Mouse (Mus musculus) granulocyte monocyte progenitor cell, adult 5-6 weeks (primary cell): ENCODE measurements at regions not wholly inside any gene's neighbourhood (a gene's known extent, or its start where the extent isn't known, plus 50 kb on each side); places are given as distances from the start of the nearest gene placed in this dataset.

ENCODE experiments used
- ATAC-seq: replicated peaks from 2 replicates; pipeline ENCODE4 v1.8.0; 2016; ENCODE audit warnings: mild to moderate bottlenecking, moderate TSS enrichment, inconsistent platforms; ENCODE audit not compliant: poor library complexity, severe bottlenecking

DNA sequence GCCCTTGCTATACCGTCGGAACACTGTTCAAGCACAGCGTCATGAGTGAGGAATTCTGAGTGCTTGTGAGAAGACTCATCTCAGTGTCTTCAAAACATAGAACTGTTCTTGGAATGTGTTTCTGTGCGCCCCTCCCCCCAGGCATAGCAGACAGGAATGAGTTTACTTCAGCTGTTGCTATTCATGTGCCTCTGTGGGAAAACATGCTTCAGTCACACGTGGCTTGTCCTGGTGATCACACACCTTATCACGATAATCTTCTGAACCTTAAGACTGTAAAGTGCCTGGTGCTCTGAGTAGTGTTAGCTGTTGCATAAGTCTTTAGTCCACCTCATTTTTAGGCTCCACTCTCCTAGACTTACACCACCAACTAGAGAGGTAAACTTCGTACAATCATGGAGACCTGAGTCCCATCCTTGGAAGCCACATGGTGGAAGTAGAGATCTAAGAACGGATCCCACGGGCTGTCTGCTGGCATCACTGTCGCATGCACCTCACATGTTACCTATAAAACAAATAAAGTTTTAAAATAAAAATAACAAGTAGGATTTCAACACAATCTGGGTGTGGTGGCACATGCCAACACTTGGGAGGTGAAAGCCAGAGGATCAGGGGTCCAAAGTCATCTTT, 1143.8 kb downstream of the 4930447A16Rik start:
- no peak for ATAC-seq

GRCm38 (mm10) chr15:38570144-38570543, 1144.8 kb downstream of the 4930447A16Rik start:
- ATAC-seq: no peak

GRCm38 (mm10) chr15:38570735-38571134, 1145.4 kb downstream of the 4930447A16Rik start:
- no peak for ATAC-seq

GRCm38 (mm10) chr15:38572652-38573051, 1147.3 kb downstream of the 4930447A16Rik start:
- peak; percentile 79 for ATAC-seq

DNA sequence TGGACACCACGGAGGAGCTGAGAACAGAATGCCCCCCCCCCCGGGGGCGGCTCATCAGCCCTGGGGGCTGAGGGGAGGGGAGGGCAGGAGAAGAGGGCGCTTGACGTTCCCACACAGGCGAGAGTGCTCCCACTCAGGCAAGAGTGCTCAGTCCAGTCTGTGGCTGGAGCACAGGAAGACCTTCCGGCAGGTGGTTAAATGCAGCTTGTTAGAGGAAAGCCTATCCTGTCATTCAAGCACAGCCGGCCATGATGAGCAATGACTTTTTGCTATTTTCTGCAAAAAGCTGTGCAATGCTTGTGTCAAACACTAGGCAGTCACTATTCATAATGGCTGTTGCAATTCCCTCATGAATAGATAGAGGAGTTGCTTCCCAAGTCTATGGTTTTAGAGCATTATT, 1149.1 kb downstream of the 4930447A16Rik start:
- ATAC-seq: no peak

DNA sequence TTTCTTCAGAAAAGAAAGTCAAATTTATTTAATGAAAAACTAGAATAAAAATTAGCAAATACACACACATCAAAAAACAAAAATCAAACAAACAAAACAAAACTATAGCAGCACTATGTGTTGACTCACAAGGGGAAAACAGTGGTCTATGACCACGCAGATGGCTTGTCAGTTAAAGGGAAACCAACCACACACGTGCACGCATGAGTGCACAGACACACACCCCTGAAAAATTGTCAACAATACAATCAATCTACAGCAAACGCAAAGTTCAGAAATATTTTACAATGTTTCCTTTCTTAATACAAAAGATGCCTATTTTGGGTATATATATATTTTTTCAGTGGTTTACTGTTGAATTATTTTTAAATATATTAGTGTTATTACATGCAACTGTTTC, 1149.9 kb downstream of the 4930447A16Rik start:
- ATAC-seq: no peak

- no peak for ATAC-seq
These were observed 1152.3 kb downstream of the 4930447A16Rik start for GRCm38 (mm10) chr15:38577691-38578090.

DNA sequence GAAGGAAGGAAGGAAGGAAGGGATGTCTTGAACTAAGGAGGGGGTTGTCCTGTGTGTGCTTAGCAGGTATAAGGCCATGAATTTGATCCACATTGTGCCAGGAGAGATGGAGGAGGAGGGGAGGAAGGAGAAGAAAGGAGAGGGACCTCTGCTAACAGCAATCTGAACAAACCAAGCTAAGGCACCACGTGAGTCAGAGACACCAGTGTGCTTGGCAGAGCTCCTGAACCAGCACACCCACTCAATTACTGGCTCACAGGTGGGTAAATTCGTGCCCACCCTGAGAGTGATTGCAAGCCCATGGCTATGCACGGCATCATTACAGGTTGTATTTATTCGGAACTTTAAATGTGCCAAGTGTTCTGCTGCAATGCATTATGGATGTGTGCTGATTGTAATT, 1154.1 kb downstream of the 4930447A16Rik start:
- no peak for ATAC-seq

DNA sequence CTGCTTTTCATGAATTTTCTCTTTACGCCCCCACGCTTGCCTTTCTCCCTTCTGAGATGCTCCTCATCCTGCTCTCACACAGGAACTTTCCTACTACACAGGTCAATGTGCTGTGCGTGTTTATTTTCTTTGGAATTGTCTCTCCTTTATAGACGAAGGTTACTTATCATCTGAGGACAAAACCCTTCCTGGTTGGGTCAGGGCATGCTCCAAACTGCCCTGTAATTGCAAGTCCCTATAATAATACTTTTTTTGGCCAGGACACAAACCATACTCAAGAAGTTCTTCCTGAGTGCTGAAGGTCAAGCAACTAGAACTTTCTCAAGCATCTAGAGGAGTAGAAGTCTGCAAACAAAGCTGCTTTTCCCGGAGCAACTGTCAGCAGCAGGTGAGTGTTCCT, 1158.1 kb downstream of the 4930447A16Rik start:
- no peak for ATAC-seq

DNA sequence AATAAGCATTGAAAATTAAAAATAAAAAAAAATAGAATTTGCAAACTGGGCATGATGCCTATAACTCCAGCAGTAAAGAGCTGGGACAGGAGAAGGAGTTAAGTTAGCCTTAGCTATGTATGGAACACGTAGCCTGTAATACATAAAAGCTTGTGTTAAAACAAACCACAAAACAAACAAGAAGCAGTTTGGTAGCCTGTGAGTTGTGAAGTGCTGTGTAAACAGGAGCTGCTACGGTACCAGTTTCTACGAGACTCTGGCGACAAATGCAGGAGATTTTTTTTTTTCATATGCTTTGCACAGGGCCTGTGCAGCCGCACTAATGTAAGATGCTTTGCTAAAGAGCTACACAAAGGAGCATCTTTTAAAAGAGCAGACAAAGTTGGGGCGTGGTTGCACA, 1159.1 kb downstream of the 4930447A16Rik start:
- no peak for ATAC-seq

GRCm38 (mm10) chr15:38585610-38586009, 1160.3 kb downstream of the 4930447A16Rik start:
- no peak for ATAC-seq

- no peak for ATAC-seq
These were observed 1161.2 kb downstream of the 4930447A16Rik start for GRCm38 (mm10) chr15:38586594-38586993.

DNA sequence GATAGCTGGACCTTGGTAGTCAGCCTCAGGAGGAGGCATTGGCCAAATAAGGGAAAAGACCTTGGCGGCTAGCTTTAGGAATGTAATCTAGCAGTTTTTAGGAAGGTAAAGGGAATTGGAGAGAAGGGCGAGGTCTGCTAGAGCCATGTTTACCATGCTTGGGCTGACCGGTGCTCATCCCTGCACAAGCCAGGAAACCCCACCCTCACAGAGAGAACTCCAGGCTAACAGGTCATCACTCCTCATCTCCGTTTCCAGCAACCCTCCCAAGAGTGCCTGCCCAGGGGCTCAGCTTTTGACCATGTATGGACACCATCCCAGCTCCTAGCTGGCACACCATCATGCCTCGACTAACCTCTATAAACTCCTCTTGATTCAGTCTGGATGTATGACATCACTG, 1162.9 kb downstream of the 4930447A16Rik start:
- ATAC-seq: no peak

GRCm38 (mm10) chr15:38589010-38589409, 1163.7 kb downstream of the 4930447A16Rik start:
- no peak for ATAC-seq

DNA sequence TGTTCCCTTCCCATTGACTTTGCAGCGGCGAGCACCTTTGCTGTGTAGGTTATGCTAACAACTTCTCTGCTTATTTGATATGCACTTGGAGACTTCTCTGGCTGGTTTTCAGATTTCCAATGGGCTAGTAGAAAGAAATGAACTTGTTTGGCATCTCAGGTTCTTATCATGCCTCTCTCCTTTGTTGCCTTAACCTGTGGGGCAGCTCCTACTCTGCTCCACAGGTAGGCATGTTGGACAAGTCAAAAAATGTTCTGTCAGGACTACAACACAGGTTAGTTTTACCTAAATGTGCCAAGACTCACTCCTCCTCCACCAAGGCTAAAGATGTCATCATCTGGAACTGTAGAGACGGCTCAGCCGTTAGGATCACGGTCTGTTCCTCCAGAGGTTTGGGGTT, 1164.3 kb downstream of the 4930447A16Rik start:
- no peak for ATAC-seq

GRCm38 (mm10) chr15:38594095-38594494, 1168.7 kb downstream of the 4930447A16Rik start:
- ATAC-seq: no peak

GRCm38 (mm10) chr15:38594747-38595146, 1169.4 kb downstream of the 4930447A16Rik start:
- no peak for ATAC-seq

GRCm38 (mm10) chr15:38595820-38596219, 1170.5 kb downstream of the 4930447A16Rik start:
- ATAC-seq: no peak

GRCm38 (mm10) chr15:38597458-38597857, 1172.1 kb downstream of the 4930447A16Rik start:
- ATAC-seq: no peak

- peak; percentile 57 for ATAC-seq
These were observed 1176.1 kb downstream of the 4930447A16Rik start for GRCm38 (mm10) chr15:38601436-38601835.

DNA sequence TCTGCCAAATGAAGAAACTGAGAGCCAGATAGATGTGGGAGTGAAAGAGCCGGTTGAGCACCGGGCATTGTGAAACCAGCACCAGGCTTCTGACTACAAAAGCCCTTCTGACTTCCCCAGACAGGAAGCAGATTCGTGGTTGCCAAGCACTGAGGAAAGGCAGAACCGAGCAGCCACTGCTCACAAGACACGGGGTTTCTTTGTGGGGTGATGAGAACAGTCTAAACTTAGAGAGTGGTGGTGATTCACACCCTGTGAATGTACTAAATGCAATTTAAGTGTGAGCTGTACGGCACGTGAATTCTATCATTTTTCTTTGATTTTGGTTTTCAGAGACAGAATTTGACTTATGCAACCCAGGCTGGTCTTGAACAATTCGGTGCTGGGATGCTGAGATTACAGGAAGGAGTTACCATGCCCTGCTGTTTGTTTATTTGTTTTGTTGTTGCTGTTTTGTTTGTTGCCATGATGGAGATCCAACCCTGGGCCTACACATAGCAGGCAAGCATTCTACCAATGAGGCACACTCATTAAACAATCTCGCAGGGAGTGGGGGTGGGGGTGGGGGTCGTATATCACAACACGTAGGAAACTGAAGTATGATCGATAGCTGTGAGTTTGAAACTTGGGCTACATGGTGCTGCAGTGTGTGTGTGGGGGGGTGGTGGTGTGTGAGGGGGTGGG, 1177.0 kb downstream of the 4930447A16Rik start:
- ATAC-seq: peak; percentile 93

GRCm38 (mm10) chr15:38603918-38604317, 1178.6 kb downstream of the 4930447A16Rik start:
- no peak for ATAC-seq
